Mouse (Mus musculus) lung, postnatal 0 days (tissue): ENCODE data around the gene H1foo.

Source experiments
- CTCF ChIP-seq: IDR thresholded peaks from 2 replicates; pipeline ENCODE4 v1.5.1; 2016; ENCODE audit warnings: antibody characterized with exemption, mild to moderate bottlenecking
- EP300 ChIP-seq: IDR thresholded peaks from 2 replicates; pipeline ENCODE4 v1.6.1; 2016; ENCODE audit warnings: antibody characterized with exemption, mild to moderate bottlenecking, control low read depth

- TF ChIP-seq CTCF, result no peak
- TF ChIP-seq EP300, result no peak
Measured at GRCm38 (mm10) chr6:115919876-115920275, 24.9 kb upstream of the H1foo start.
